Mouse (Mus musculus) T-helper 2 cell (primary cell): ENCODE results near the gene Vmn1r222.
"Not testable (repeated sequence)": the region's sequence is repeated elsewhere in the genome, so short reads cannot be mapped to it uniquely, and the experiment has no call there.

Source experiments
- in situ Hi-C: fragments of 300-600 bp; cut with MboI, MseI; formaldehyde crosslinking; loops from one replicate; pipeline ENCODE4 v1.15.1; 2025; ENCODE audit warnings: high pct_unique_total_duplicates

The Vmn1r222 gene

GRCm38 (mm10) chr13:23235847-23236246 is at the start of gene Vmn1r222:
Gene Vmn1r222 (minus strand): TSS chr13:23235947.
- in situ Hi-C loops = not testable (repeated sequence)

- in situ Hi-C loops = loop anchor here (25.0 kb wide), 1 partner anchor 1398 kb away; no protein-coding TSS in a partner anchor
Observed at GRCm38 (mm10) chr13:23285191-23285920, 49.6 kb upstream of the Vmn1r222 start.

- in situ Hi-C loops = loop anchor here (25.0 kb wide), 1 partner anchor 1393 kb away; no protein-coding TSS in a partner anchor
Observed at GRCm38 (mm10) chr13:23279992-23280391, 44.2 kb upstream of the Vmn1r222 start.

- in situ Hi-C loops = loop anchor here (25.0 kb wide), 1 partner anchor 1392 kb away; no protein-coding TSS in a partner anchor
Observed at GRCm38 (mm10) chr13:23279576-23279975, 43.8 kb upstream of the Vmn1r222 start.

- in situ Hi-C loops = no loop called here
Observed at GRCm38 (mm10) chr13:23270321-23271101, 34.8 kb upstream of the Vmn1r222 start.

GRCm38 (mm10) chr13:23269681-23270080 is 33.9 kb upstream of the Vmn1r222 start:
- in situ Hi-C loops = no loop called here

GRCm38 (mm10) chr13:23269127-23269526 is 33.4 kb upstream of the Vmn1r222 start:
- in situ Hi-C loops = not testable (repeated sequence)

GRCm38 (mm10) chr13:23268606-23269005 is 32.9 kb upstream of the Vmn1r222 start:
- in situ Hi-C loops = not testable (repeated sequence)

GRCm38 (mm10) chr13:23258546-23259048 is 22.9 kb upstream of the Vmn1r222 start:
- in situ Hi-C loops = no loop called here

GRCm38 (mm10) chr13:23246834-23247233 is 11.1 kb upstream of the Vmn1r222 start, which contains the start of gene Vmn1r223:
Gene Vmn1r223 (plus strand): TSS chr13:23247134.
- in situ Hi-C loops = not testable (repeated sequence)

- in situ Hi-C loops = loop anchor here (5.0 kb wide), 1 partner anchor 1107 kb away; the partner anchor contains the start of gene Vmn1r189
Observed at GRCm38 (mm10) chr13:23213827-23214226, 21.9 kb downstream of the Vmn1r222 start, which contains the start of gene Vmn1r221. Gene Vmn1r221 (plus strand): TSS chr13:23214127.

- in situ Hi-C loops = not testable (repeated sequence)
Observed at GRCm38 (mm10) chr13:23203885-23204284, 31.9 kb downstream of the Vmn1r222 start.

- in situ Hi-C loops = no loop called here
Observed at GRCm38 (mm10) chr13:23187875-23188274, 47.9 kb downstream of the Vmn1r222 start, which contains the start of gene Vmn1r220. Gene Vmn1r220 (minus strand): TSS chr13:23187975.
